Mouse (Mus musculus) heart, embryonic 10.5 days (tissue): ENCODE results near the gene Foxred1. TPM values are rescaled to one million over a fixed set of nuclear protein-coding genes. Genes with fewer than 3 reads are reported as not detected.

Source experiments
- DNase-seq: peaks from one replicate; pipeline ENCODE4 v3.0.0-alpha.2; 2017; ENCODE audit warnings: low spot score
- H3K27ac ChIP-seq: fragments of 300-500 bp; sonication (generic); 2 replicates; pipeline ENCODE4 v1.5.1; 2016; ENCODE audit warnings: mild to moderate bottlenecking
- H3K27me3 ChIP-seq: fragments of 300-500 bp; sonication (generic); 2 replicates; pipeline ENCODE4 v1.6.1; 2016; ENCODE audit warnings: mild to moderate bottlenecking; ENCODE audit not compliant: poor library complexity, insufficient read depth, severe bottlenecking
- H3K36me3 ChIP-seq: fragments of 300-500 bp; sonication (generic); 2 replicates; pipeline ENCODE4 v1.6.1; 2016; ENCODE audit warnings: mild to moderate bottlenecking, moderate library complexity
- H3K4me1 ChIP-seq: fragments of 300-500 bp; sonication (generic); 2 replicates; pipeline ENCODE4 v1.6.1; 2016; ENCODE audit warnings: mild to moderate bottlenecking
- H3K4me3 ChIP-seq: fragments of 300-500 bp; sonication (generic); 2 replicates; pipeline ENCODE4 v1.5.1; 2016; ENCODE audit warnings: mild to moderate bottlenecking, moderate library complexity
- H3K9me3 ChIP-seq: fragments of 300-500 bp; sonication (generic); 2 replicates; pipeline ENCODE4 v1.6.1; 2016; ENCODE audit warnings: mild to moderate bottlenecking, moderate library complexity
- WGBS: fragments of 180-500 bp; shearing (Covaris S2); methylation state at CpG from one replicate; pipeline ENCODE4 v1.1.7; 2016; 5-methylcytosine and 5-hydroxymethylcytosine counted together
- polyA plus RNA-seq: library from polyadenylated mRNA; unstranded; fragments of >200 nt; fragmentation: Nextera tagmentation; extraction: Ambion mirVana; gene quantifications from 2 replicates; pipeline ENCODE4 v1.2.1, GENCODE M21; 2016

Gene Foxred1
- 64.2 and 73.9 TPM in 2 replicates for polyA plus RNA-seq

- peaks cover 15% of the 10 kb centered on the region for H3K4me1 ChIP-seq
- H3K9me3 ChIP-seq = no peaks in the 10 kb centered on the region
- H3K27ac ChIP-seq = peak within 1 kb of the TSS; percentile 94
- H3K4me3 ChIP-seq = peak within 1 kb of the TSS; percentile 83
- peak; percentile 99 for DNase-seq
- under 1% methylated on average over 72 of the region's 72 CpGs for WGBS
- peaks cover 64% of the 10 kb centered on the region for H3K36me3 ChIP-seq
- H3K27me3 ChIP-seq = no peaks in the 10 kb centered on the region
These were observed at the start of gene Foxred1 for GRCm38 (mm10) chr9:35210542-35211474. Gene Foxred1, minus strand, starts transcription at chr9:35211055.

GRCm38 (mm10) chr9:35257365-35257764 lies 46.5 kb upstream of the Foxred1 start:
- DNase-seq = no peak
- H3K27me3 ChIP-seq = no peaks in the 10 kb centered on the region
- H3K27ac ChIP-seq = no peak overlapping the region
- H3K4me1 ChIP-seq = no peaks in the 10 kb centered on the region
- no peaks in the 10 kb centered on the region for H3K9me3 ChIP-seq
- WGBS = 60% methylated on average over 7 of the region's 7 CpGs
- H3K4me3 ChIP-seq = no peak overlapping the region
- no peaks in the 10 kb centered on the region for H3K36me3 ChIP-seq

GRCm38 (mm10) chr9:35249476-35249875 lies 38.6 kb upstream of the Foxred1 start:
- no peaks in the 10 kb centered on the region for H3K36me3 ChIP-seq
- DNase-seq = no peak
- no peaks in the 10 kb centered on the region for H3K27me3 ChIP-seq
- no peaks in the 10 kb centered on the region for H3K9me3 ChIP-seq
- no peak overlapping the region for H3K27ac ChIP-seq
- no peaks in the 10 kb centered on the region for H3K4me1 ChIP-seq
- no peak overlapping the region for H3K4me3 ChIP-seq

GRCm38 (mm10) chr9:35247405-35247804 lies 36.5 kb upstream of the Foxred1 start:
- Histone ChIP-seq H3K4me3 (no peak overlapping the region), H3K36me3 (no peaks in the 10 kb centered on the region), H3K27ac (no peak overlapping the region), H3K27me3 (no peaks in the 10 kb centered on the region), H3K4me1 (no peaks in the 10 kb centered on the region), H3K9me3 (no peaks in the 10 kb centered on the region)
- DNase-seq = no peak
- WGBS = 90% methylated on average over 2 of the region's 2 CpGs

- Histone ChIP-seq H3K4me3 (no peak overlapping the region), H3K27me3 (no peaks in the 10 kb centered on the region), H3K9me3 (no peaks in the 10 kb centered on the region), H3K36me3 (0 out of 2 replicates have a peak, but pooled peaks cover 6% of the 10 kb centered on the region), H3K4me1 (0 out of 2 replicates have a peak, but pooled peaks cover 5% of the 10 kb centered on the region), H3K27ac (no peak overlapping the region)
- WGBS = 40% methylated on average over 1 of the region's 1 CpGs
- DNase-seq = no peak
These were observed 28.9 kb upstream of the Foxred1 start for GRCm38 (mm10) chr9:35239734-35240133.

GRCm38 (mm10) chr9:35238915-35239571 lies 28.2 kb upstream of the Foxred1 start:
- WGBS = 55% methylated on average over 6 of the region's 6 CpGs
- Histone ChIP-seq H3K9me3 (no peaks in the 10 kb centered on the region), H3K27ac (no peak overlapping the region), H3K4me3 (no peak overlapping the region), H3K27me3 (no peaks in the 10 kb centered on the region), H3K4me1 (0 out of 2 replicates have a peak, but pooled peaks cover 5% of the 10 kb centered on the region), H3K36me3 (peaks cover 12% of the 10 kb centered on the region; the same call in 1 of the 2 replicates)
- no peak for DNase-seq

- no peak overlapping the region for H3K27ac ChIP-seq
These were observed 27.5 kb upstream of the Foxred1 start for GRCm38 (mm10) chr9:35238371-35238770.

GRCm38 (mm10) chr9:35235996-35236395 lies 25.1 kb upstream of the Foxred1 start:
- no peaks in the 10 kb centered on the region for H3K9me3 ChIP-seq
- no peak overlapping the region for H3K4me3 ChIP-seq
- 38% methylated on average over 3 of the region's 3 CpGs for WGBS
- H3K27ac ChIP-seq = no peak overlapping the region
- DNase-seq = no peak
- 0 out of 2 replicates have a peak, but pooled peaks cover 5% of the 10 kb centered on the region for H3K4me1 ChIP-seq
- H3K36me3 ChIP-seq = peaks cover 36% of the 10 kb centered on the region
- no peaks in the 10 kb centered on the region for H3K27me3 ChIP-seq

More at GRCm38 (mm10) chr9:35238371-35238770, 27.5 kb upstream of the Foxred1 start:
- DNase-seq = no peak
- H3K27me3 ChIP-seq = no peaks in the 10 kb centered on the region
- 0 out of 2 replicates have a peak, but pooled peaks cover 5% of the 10 kb centered on the region for H3K4me1 ChIP-seq
- no peak overlapping the region for H3K4me3 ChIP-seq
- peaks cover 18% of the 10 kb centered on the region; the same call in 1 of the 2 replicates for H3K36me3 ChIP-seq
- WGBS = 89% methylated on average over 1 of the region's 1 CpGs
- H3K9me3 ChIP-seq = no peaks in the 10 kb centered on the region

GRCm38 (mm10) chr9:35228671-35229070 lies 17.8 kb upstream of the Foxred1 start:
- WGBS = 88% methylated on average over 3 of the region's 3 CpGs
- no peak overlapping the region for H3K4me3 ChIP-seq
- H3K27me3 ChIP-seq = no peaks in the 10 kb centered on the region
- no peak for DNase-seq
- H3K27ac ChIP-seq = no peak overlapping the region
- H3K36me3 ChIP-seq = peaks cover 42% of the 10 kb centered on the region
- no peaks in the 10 kb centered on the region for H3K9me3 ChIP-seq
- no peaks in the 10 kb centered on the region for H3K4me1 ChIP-seq

- Histone ChIP-seq H3K27ac (no peak overlapping the region), H3K4me1 (no peaks in the 10 kb centered on the region), H3K9me3 (no peaks in the 10 kb centered on the region), H3K36me3 (peaks cover 65% of the 10 kb centered on the region), H3K4me3 (no peak overlapping the region), H3K27me3 (no peaks in the 10 kb centered on the region)
- WGBS = 92% methylated on average over 3 of the region's 3 CpGs
- DNase-seq = no peak
These were observed 12.6 kb upstream of the Foxred1 start for GRCm38 (mm10) chr9:35223466-35223865.

GRCm38 (mm10) chr9:35217963-35218362 lies 7.1 kb upstream of the Foxred1 start:
- H3K27me3 ChIP-seq = no peaks in the 10 kb centered on the region
- 71% methylated on average over 1 of the region's 1 CpGs for WGBS
- H3K9me3 ChIP-seq = no peaks in the 10 kb centered on the region
- H3K4me3 ChIP-seq = no peak overlapping the region
- DNase-seq = no peak
- no peak overlapping the region for H3K27ac ChIP-seq
- no peaks in the 10 kb centered on the region for H3K4me1 ChIP-seq
- peaks cover 92% of the 10 kb centered on the region for H3K36me3 ChIP-seq

GRCm38 (mm10) chr9:35211573-35212511 lies 987 bp upstream of the Foxred1 start:
- Histone ChIP-seq H3K27me3 (no peaks in the 10 kb centered on the region), H3K4me3 (peak overlapping the region; percentile 83), H3K9me3 (no peaks in the 10 kb centered on the region), H3K36me3 (peaks cover 62% of the 10 kb centered on the region), H3K4me1 (peaks cover 15% of the 10 kb centered on the region), H3K27ac (peak overlapping the region; percentile 94)
- DNase-seq = no peak
- WGBS = 35% methylated on average over 26 of the region's 26 CpGs
